Mouse (Mus musculus) embryonic facial prominence, embryonic 12.5 days (tissue): Measurements from ENCODE around the gene Psmd3. TPM values are rescaled to one million over a fixed set of nuclear protein-coding genes. Genes with fewer than 3 reads are reported as not detected.
A peak's percentile ranks its signal among the peaks of the same experiment; 100 is the strongest.
"Not testable (repeated sequence)": the region's sequence is repeated elsewhere in the genome, so short reads cannot be mapped to it uniquely, and the experiment has no call there.

Experiments
- ATAC-seq: fragments of 200-750 bp; cut with Nextera tagmentation; 2 replicates; pipeline ENCODE4 v1.8.0; 2017; ENCODE audit not compliant: insufficient number of reproducible peaks, insufficient read depth, low FRiP score, low TSS enrichment
- H3K27ac ChIP-seq: fragments of 300-500 bp; sonication (generic); 2 replicates; pipeline ENCODE4 v1.5.1; 2016; ENCODE audit warnings: mild to moderate bottlenecking
- H3K27me3 ChIP-seq: fragments of 300-500 bp; sonication (generic); 2 replicates; pipeline ENCODE4 v1.6.1; 2016; ENCODE audit warnings: mild to moderate bottlenecking, moderate library complexity
- H3K36me3 ChIP-seq: fragments of 300-500 bp; sonication (generic); 2 replicates; pipeline ENCODE4 v1.6.1; 2016; ENCODE audit warnings: mild to moderate bottlenecking
- H3K4me1 ChIP-seq: fragments of 300-500 bp; sonication (generic); 2 replicates; pipeline ENCODE4 v1.6.1; 2016
- H3K4me2 ChIP-seq: fragments of 300-500 bp; sonication (generic); replicated peaks from 2 replicates; pipeline ENCODE4 v1.6.1; 2016; ENCODE audit warnings: mild to moderate bottlenecking, moderate library complexity
- H3K4me3 ChIP-seq: fragments of 300-500 bp; sonication (generic); 2 replicates; pipeline ENCODE4 v1.5.1; 2016; ENCODE audit warnings: mild to moderate bottlenecking
- H3K9ac ChIP-seq: fragments of 300-500 bp; sonication (generic); 2 replicates; pipeline ENCODE4 v1.6.1; 2016; ENCODE audit warnings: mild to moderate bottlenecking, moderate library complexity
- H3K9me3 ChIP-seq: fragments of 300-500 bp; sonication (generic); 2 replicates; pipeline ENCODE4 v1.6.1; 2016; ENCODE audit warnings: mild to moderate bottlenecking, moderate library complexity
- WGBS: fragments of 180-500 bp; shearing (Covaris S2); methylation state at CpG from one replicate; pipeline ENCODE4 v1.1.7; 2016; 5-methylcytosine and 5-hydroxymethylcytosine counted together
- polyA plus RNA-seq: library from polyadenylated mRNA; unstranded; fragments of >200 nt; fragmentation: Nextera tagmentation; extraction: Ambion mirVana; gene quantifications from 2 replicates; pipeline ENCODE4 v1.2.1, GENCODE M21; 2016

Gene Psmd3
- polyA plus RNA-seq, 1 experiment from 2014 or later = 248 TPM

- H3K4me3 ChIP-seq = no peak overlapping the region
Measured at GRCm38 (mm10) chr11:98671284-98671815, 11.0 kb upstream of the Psmd3 start.

GRCm38 (mm10) chr11:98671857-98672256 lies 10.5 kb upstream of the Psmd3 start:
- Histone ChIP-seq H3K27ac (no peak overlapping the region), H3K4me3 (no peak overlapping the region), H3K36me3 (no peaks in the 10 kb centered on the region), H3K4me2 (no peak overlapping the region), H3K9me3 (no peaks in the 10 kb centered on the region), H3K27me3 (peaks cover 23% of the 10 kb centered on the region), H3K4me1 (no peaks in the 10 kb centered on the region), H3K9ac (no peak overlapping the region)
- WGBS = 57% methylated on average over 5 of the region's 5 CpGs
- no peak for ATAC-seq

More at GRCm38 (mm10) chr11:98671284-98671815, 11.0 kb upstream of the Psmd3 start:
- H3K4me1 ChIP-seq = no peaks in the 10 kb centered on the region
- 78% methylated on average over 3 of the region's 3 CpGs for WGBS
- H3K4me2 ChIP-seq = no peak overlapping the region
- no peaks in the 10 kb centered on the region for H3K9me3 ChIP-seq
- peaks cover 28% of the 10 kb centered on the region for H3K27me3 ChIP-seq
- H3K27ac ChIP-seq = no peak overlapping the region
- no peaks in the 10 kb centered on the region for H3K36me3 ChIP-seq
- ATAC-seq = no peak
- H3K9ac ChIP-seq = no peak overlapping the region

- Histone ChIP-seq H3K27ac (no peak overlapping the region), H3K36me3 (no peaks in the 10 kb centered on the region), H3K4me3 (no peak overlapping the region), H3K27me3 (peaks cover 17% of the 10 kb centered on the region), H3K9ac (no peak overlapping the region), H3K4me2 (no peak overlapping the region), H3K4me1 (no peaks in the 10 kb centered on the region), H3K9me3 (no peaks in the 10 kb centered on the region)
- no peak for ATAC-seq
- 91% methylated on average over 5 of the region's 5 CpGs for WGBS
Measured at GRCm38 (mm10) chr11:98672482-98672881, 9.9 kb upstream of the Psmd3 start.

GRCm38 (mm10) chr11:98673136-98673535 lies 9.2 kb upstream of the Psmd3 start:
- peak overlapping the region; percentile 24 for H3K4me2 ChIP-seq

GRCm38 (mm10) chr11:98675829-98676363 lies 6.5 kb upstream of the Psmd3 start:
- H3K4me3 ChIP-seq = no peak overlapping the region
- no peak overlapping the region for H3K4me2 ChIP-seq
- WGBS = 34% methylated on average over 7 of the region's 7 CpGs
- no peaks in the 10 kb centered on the region for H3K27me3 ChIP-seq
- H3K9ac ChIP-seq = no peak overlapping the region
- H3K9me3 ChIP-seq = no peaks in the 10 kb centered on the region
- no peaks in the 10 kb centered on the region for H3K4me1 ChIP-seq
- no peaks in the 10 kb centered on the region for H3K36me3 ChIP-seq
- ATAC-seq = no peak
- no peak overlapping the region for H3K27ac ChIP-seq

More at GRCm38 (mm10) chr11:98673136-98673535, 9.2 kb upstream of the Psmd3 start:
- H3K9me3 ChIP-seq, H3K9ac ChIP-seq, H3K4me3 ChIP-seq, H3K36me3 ChIP-seq, H3K27ac ChIP-seq, ATAC-seq, H3K4me1 ChIP-seq: not testable (repeated sequence)
- peaks cover 10% of the 10 kb centered on the region for H3K27me3 ChIP-seq
- WGBS = 8% methylated on average over 7 of the region's 7 CpGs

- H3K27ac ChIP-seq = no peak overlapping the region
- 95% methylated on average over 1 of the region's 1 CpGs for WGBS
Measured at GRCm38 (mm10) chr11:98680023-98680422, 2.3 kb upstream of the Psmd3 start.

GRCm38 (mm10) chr11:98680595-98680994 lies 1.8 kb upstream of the Psmd3 start:
- not testable (repeated sequence) for H3K4me3 ChIP-seq, H3K27me3 ChIP-seq, H3K4me1 ChIP-seq, H3K36me3 ChIP-seq, H3K4me2 ChIP-seq, H3K9ac ChIP-seq, ATAC-seq, H3K27ac ChIP-seq, H3K9me3 ChIP-seq
- 84% methylated on average over 4 of the region's 4 CpGs for WGBS

More at GRCm38 (mm10) chr11:98680023-98680422, 2.3 kb upstream of the Psmd3 start:
- H3K9me3 ChIP-seq = no peaks in the 10 kb centered on the region
- H3K4me3 ChIP-seq = no peak overlapping the region
- no peaks in the 10 kb centered on the region for H3K27me3 ChIP-seq
- H3K4me1 ChIP-seq = peaks cover 9% of the 10 kb centered on the region
- no peaks in the 10 kb centered on the region for H3K36me3 ChIP-seq
- H3K4me2 ChIP-seq = no peak overlapping the region
- no peak overlapping the region for H3K9ac ChIP-seq
- ATAC-seq = no peak

- peaks cover 11% of the 10 kb centered on the region for H3K36me3 ChIP-seq
- no peaks in the 10 kb centered on the region for H3K9me3 ChIP-seq
- no peak overlapping the region for H3K9ac ChIP-seq
- no peak overlapping the region for H3K4me3 ChIP-seq
- no peaks in the 10 kb centered on the region for H3K27me3 ChIP-seq
- no peak for ATAC-seq
- no peak overlapping the region for H3K27ac ChIP-seq
- 82% methylated on average over 4 of the region's 4 CpGs for WGBS
- no peak overlapping the region for H3K4me2 ChIP-seq
- peaks cover 9% of the 10 kb centered on the region for H3K4me1 ChIP-seq
Measured at GRCm38 (mm10) chr11:98681186-98681585, 1.2 kb upstream of the Psmd3 start.

- under 1% methylated on average over 23 of the region's 23 CpGs for WGBS
- peak; percentile 38; the same call in 1 of the 2 replicates for ATAC-seq
Measured at GRCm38 (mm10) chr11:98682811-98683210, 457 bp downstream of the Psmd3 start.

GRCm38 (mm10) chr11:98685642-98686041 lies 3.3 kb downstream of the Psmd3 start:
- WGBS = 91% methylated on average over 9 of the region's 9 CpGs
- Histone ChIP-seq H3K9me3 (no peaks in the 10 kb centered on the region), H3K27me3 (no peaks in the 10 kb centered on the region), H3K4me3 (no peak overlapping the region), H3K4me1 (peaks cover 9% of the 10 kb centered on the region), H3K4me2 (no peak overlapping the region), H3K9ac (no peak overlapping the region), H3K36me3 (peaks cover 51% of the 10 kb centered on the region), H3K27ac (no peak overlapping the region)
- no peak for ATAC-seq

More at GRCm38 (mm10) chr11:98682811-98683210, 457 bp downstream of the Psmd3 start:
- peaks cover 27% of the 10 kb centered on the region for H3K36me3 ChIP-seq
- H3K9ac ChIP-seq = peak overlapping the region; percentile 99
- peak overlapping the region; percentile 83 for H3K4me2 ChIP-seq
- H3K9me3 ChIP-seq = no peaks in the 10 kb centered on the region
- peak overlapping the region; percentile 99 for H3K4me3 ChIP-seq
- no peaks in the 10 kb centered on the region for H3K27me3 ChIP-seq
- peak overlapping the region; percentile 37; the same call in 1 of the 2 replicates for H3K27ac ChIP-seq
- peaks cover 9% of the 10 kb centered on the region for H3K4me1 ChIP-seq

GRCm38 (mm10) chr11:98686976-98687375 lies 4.6 kb downstream of the Psmd3 start:
- H3K27ac ChIP-seq = no peak overlapping the region
- H3K9ac ChIP-seq = no peak overlapping the region
- H3K27me3 ChIP-seq = no peaks in the 10 kb centered on the region
- peaks cover 64% of the 10 kb centered on the region for H3K36me3 ChIP-seq
- ATAC-seq = no peak
- H3K9me3 ChIP-seq = no peaks in the 10 kb centered on the region
- 91% methylated on average over 4 of the region's 4 CpGs for WGBS
- no peak overlapping the region for H3K4me2 ChIP-seq
- no peak overlapping the region for H3K4me3 ChIP-seq
- H3K4me1 ChIP-seq = peaks cover 9% of the 10 kb centered on the region

- no peaks in the 10 kb centered on the region for H3K9me3 ChIP-seq
- H3K9ac ChIP-seq = no peak overlapping the region
- peaks cover 73% of the 10 kb centered on the region for H3K36me3 ChIP-seq
- no peak overlapping the region for H3K4me2 ChIP-seq
- no peaks in the 10 kb centered on the region for H3K27me3 ChIP-seq
- H3K27ac ChIP-seq = no peak overlapping the region
- ATAC-seq = no peak
- WGBS = 85% methylated on average over 8 of the region's 8 CpGs
- H3K4me3 ChIP-seq = no peak overlapping the region
- H3K4me1 ChIP-seq = peaks cover 9% of the 10 kb centered on the region
Measured at GRCm38 (mm10) chr11:98688009-98688408, 5.7 kb downstream of the Psmd3 start.
